Mouse (Mus musculus) frontal cortex, adult (tissue): ENCODE results near the gene Eef2k.

Experiments used
- ATAC-seq: cut with Nextera tagmentation; 2 replicates; pipeline ENCODE4 v1.9.2; 2017; ENCODE audit warnings: mild to moderate bottlenecking, moderate library complexity, mixed read lengths; ENCODE audit not compliant: low TSS enrichment

Eef2k gene

GRCm38 (mm10) chr7:120844689-120845088 is 2.1 kb downstream of the Eef2k start:
- ATAC-seq, result no peak

GRCm38 (mm10) chr7:120848831-120849512 is 6.3 kb downstream of the Eef2k start:
- no peak for ATAC-seq

- no peak for ATAC-seq
Observed at GRCm38 (mm10) chr7:120850165-120850564, 7.5 kb downstream of the Eef2k start.

GRCm38 (mm10) chr7:120859854-120860253 is 17.2 kb downstream of the Eef2k start:
- ATAC-seq, result no peak

- ATAC-seq, result no peak
Observed at GRCm38 (mm10) chr7:120860799-120861487, 18.3 kb downstream of the Eef2k start.

- ATAC-seq, result no peak
Observed at GRCm38 (mm10) chr7:120861488-120862047, 18.9 kb downstream of the Eef2k start.

GRCm38 (mm10) chr7:120862196-120862595 is 19.6 kb downstream of the Eef2k start:
- no peak for ATAC-seq

GRCm38 (mm10) chr7:120862626-120863025 is 20.0 kb downstream of the Eef2k start:
- no peak for ATAC-seq

GRCm38 (mm10) chr7:120863476-120863875 is 20.8 kb downstream of the Eef2k start:
- ATAC-seq, result no peak

GRCm38 (mm10) chr7:120865100-120865499 is 22.5 kb downstream of the Eef2k start:
- ATAC-seq, result no peak

GRCm38 (mm10) chr7:120865832-120866231 is 23.2 kb downstream of the Eef2k start:
- peak; percentile 28; the same call in 1 of the 2 replicates for ATAC-seq

GRCm38 (mm10) chr7:120866684-120867083 is 24.1 kb downstream of the Eef2k start:
- ATAC-seq, result no peak

GRCm38 (mm10) chr7:120867720-120868119 is 25.1 kb downstream of the Eef2k start:
- no peak for ATAC-seq

- peak; percentile 21 for ATAC-seq
Observed at GRCm38 (mm10) chr7:120869883-120870282, 27.3 kb downstream of the Eef2k start.

- ATAC-seq, result peak; percentile 64
Observed at GRCm38 (mm10) chr7:120870431-120871008, 27.9 kb downstream of the Eef2k start.

GRCm38 (mm10) chr7:120873083-120873482 is 30.5 kb downstream of the Eef2k start:
- ATAC-seq, result no peak

- no peak for ATAC-seq
Observed at GRCm38 (mm10) chr7:120874021-120874420, 31.4 kb downstream of the Eef2k start.

GRCm38 (mm10) chr7:120874764-120875539 is 32.3 kb downstream of the Eef2k start:
- no peak for ATAC-seq

GRCm38 (mm10) chr7:120875540-120876388 is 33.1 kb downstream of the Eef2k start:
- no peak for ATAC-seq

- peak; percentile 98 for ATAC-seq
Observed at GRCm38 (mm10) chr7:120878271-120878670, 35.6 kb downstream of the Eef2k start.

GRCm38 (mm10) chr7:120879972-120880371 is 37.3 kb downstream of the Eef2k start:
- no peak for ATAC-seq
